Mouse (Mus musculus) heart, postnatal 36 days (tissue): Measurements from ENCODE around the gene Trim27. TPM values are rescaled to one million over a fixed set of nuclear protein-coding genes. Genes with fewer than 3 reads are reported as not detected.

Source experiments
- DNase-seq, 2 experiments: peaks; one replicate each; pipeline ENCODE4 v3.0.0; 2021 to 2022
- intact Hi-C: fragments of 180-260 bp; cut with DNase I; formaldehyde crosslinking; loops from one replicate; pipeline ENCODE4 v1.15.1; 2025
- total RNA-seq, 2 experiments: library from RNA; stranded (reverse); gene quantifications; 2 replicates each; pipeline ENCODE4 v1.2.3; 2021

The Trim27 gene
- total RNA-seq, 2 experiments from 2014 or later, result 19.7 to 20.0 TPM

DNA sequence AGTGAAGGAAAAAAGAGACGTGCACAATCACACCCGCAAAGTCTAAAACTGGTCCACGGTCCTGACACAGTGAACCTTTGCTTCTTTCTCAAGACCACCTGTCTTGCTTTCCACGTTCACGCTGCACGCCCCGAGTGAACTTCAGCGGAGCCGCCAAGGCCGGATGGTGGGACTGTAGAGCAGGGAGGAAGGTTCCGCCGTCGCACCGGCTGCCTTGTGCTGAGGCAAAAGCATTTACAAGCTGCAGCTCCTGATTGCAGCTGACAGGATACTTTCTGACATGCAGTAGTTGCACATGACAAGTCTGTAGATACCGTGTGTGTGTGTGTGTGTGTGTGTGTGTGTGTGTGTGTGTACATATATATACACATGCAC lies 8.1 kb upstream of the Trim27 start:
- peak in 1 of 2 experiments; percentile 11 for DNase-seq
- intact Hi-C loops, result loop anchor here (5.0 kb wide), 1 partner anchor 106 kb away; no protein-coding TSS in a partner anchor

DNA sequence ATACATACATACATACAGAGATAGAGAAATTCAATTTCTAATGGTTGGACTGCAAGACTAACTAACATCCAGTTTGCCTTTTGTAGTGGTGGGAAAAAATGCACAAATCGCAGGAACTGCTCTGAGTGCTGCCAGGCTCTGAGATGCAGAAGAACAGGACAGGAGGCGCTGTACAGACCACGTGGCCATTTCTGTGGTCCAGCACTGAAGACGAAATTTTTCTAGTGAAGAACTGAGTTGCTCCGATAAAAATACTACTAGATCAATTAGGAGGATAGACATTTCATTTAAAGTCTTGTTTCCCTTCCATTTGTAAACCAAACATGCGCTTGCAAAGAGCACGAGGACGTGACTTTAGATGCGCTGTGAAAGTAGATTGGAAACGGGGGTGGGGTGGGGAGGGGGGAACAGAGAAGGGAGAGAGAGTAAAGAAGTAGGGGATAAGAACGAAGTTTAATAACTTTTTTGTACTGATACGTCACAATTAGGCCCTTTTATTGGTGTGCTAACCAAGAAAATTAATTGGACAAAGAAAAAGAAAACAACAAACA lies 7.6 kb upstream of the Trim27 start:
- intact Hi-C loops, result loop anchor here (5.0 kb wide), 1 partner anchor 106 kb away; no protein-coding TSS in a partner anchor

DNA sequence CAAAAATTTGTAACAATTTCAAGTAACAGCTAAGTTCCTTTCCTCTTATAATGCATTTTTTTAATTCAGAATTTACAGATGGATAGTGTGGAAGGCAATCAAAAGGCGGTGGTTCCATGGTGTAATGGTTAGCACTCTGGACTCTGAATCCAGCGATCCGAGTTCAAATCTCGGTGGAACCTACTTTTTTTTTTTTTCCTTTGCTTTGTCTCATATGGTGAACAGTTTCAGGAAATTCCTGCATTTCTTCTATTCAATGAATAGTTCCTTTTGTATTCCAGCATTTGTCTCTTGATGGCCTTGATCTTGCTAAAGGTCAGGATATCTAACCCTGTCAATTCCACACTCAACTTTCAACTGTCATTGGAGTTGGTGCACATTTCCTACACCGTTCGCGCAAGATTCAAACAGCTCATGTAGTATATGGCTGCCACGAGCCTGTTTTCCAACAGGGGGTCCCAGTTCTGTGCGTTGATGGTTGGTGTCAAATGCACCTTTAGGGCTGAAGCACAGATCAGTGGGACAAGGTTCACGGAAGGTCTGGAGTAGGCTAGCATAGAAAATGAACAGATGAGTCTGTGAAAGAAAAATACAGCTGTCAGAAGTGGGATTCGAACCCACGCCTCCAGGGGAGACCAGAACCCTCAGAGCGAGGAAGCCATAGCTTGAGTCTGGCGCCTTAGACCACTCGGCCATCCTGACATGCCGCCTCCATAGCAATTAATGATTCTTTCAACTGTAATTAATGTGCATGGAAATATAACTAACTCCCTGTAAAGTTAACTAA lies 6.8 kb upstream of the Trim27 start:
- peak; percentile 69 to 78 for DNase-seq

More for the DNA sequence above, 7.6 kb upstream of the Trim27 start:
- no peak for DNase-seq

DNA sequence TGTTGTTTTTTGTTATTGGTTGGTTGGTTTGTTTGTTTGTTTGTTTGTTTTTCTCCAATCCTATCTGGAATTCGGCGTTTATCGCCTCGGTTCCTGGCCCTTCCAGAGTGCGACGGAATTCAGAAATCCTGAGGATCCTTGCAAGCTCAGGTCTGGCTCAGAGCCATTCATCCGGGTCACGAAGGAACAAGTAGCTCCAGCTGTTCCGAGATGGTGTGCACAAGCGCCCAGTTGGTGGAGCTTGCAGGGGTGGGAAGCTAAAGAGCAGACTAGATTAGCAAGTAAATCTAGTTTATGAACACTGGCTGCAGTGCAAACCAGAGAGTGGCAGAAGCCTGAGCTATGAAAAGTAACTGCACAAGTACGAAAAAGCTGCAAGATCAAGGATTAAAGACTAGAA lies 6.2 kb upstream of the Trim27 start:
- intact Hi-C loops, result loop anchor here (5.0 kb wide), 1 partner anchor 104 kb away; no protein-coding TSS in a partner anchor
- peak; percentile 85 to 90 for DNase-seq

More for the DNA sequence above, 6.8 kb upstream of the Trim27 start:
- intact Hi-C loops, result loop anchor here (5.0 kb wide), 1 partner anchor 105 kb away; no protein-coding TSS in a partner anchor

DNA sequence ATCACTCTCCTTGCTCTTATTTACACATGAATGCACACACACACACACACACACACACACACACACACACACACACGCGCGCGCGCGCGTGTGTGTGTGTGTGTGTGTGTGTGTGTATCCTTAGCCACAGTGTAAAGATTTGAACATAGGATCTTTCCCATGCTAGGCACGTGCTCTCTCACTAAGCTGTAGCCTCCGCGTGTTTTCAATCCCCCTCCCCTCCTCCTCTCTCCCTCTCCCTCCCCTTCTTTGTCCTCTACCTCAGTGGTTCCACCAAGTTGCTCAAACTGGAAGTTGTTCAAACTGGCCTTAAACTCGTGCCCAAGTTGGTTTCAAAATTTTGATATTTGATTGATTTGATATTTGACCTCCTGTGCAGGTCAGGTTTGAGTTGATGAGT lies 2.5 kb upstream of the Trim27 start:
- DNase-seq, result no peak
- intact Hi-C loops, result no loop called here

- DNase-seq, result no peak
- intact Hi-C loops, result no loop called here
Measured at GRCm38 (mm10) chr13:21177657-21178056, 1.6 kb upstream of the Trim27 start.

DNA sequence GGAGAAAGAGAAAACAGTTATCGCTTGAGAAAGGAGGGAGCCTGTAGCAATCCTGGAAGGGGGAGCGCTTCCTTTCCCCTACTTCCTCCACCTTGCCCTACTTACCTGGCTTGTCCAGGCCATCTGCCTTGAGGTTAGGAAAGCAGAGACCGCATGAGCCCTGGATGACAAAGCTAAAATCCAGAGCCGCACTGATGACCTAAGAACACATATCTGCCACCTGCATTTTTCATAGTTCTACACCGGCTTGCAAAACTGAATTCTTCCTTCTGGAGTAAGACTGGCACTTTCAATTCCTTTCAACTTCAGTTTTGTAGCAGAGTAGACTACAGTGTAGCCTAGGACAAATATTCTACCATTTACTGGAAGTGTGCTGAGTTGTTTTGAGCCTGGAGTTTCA lies 881 bp upstream of the Trim27 start:
- intact Hi-C loops, result no loop called here
- no peak for DNase-seq

DNA sequence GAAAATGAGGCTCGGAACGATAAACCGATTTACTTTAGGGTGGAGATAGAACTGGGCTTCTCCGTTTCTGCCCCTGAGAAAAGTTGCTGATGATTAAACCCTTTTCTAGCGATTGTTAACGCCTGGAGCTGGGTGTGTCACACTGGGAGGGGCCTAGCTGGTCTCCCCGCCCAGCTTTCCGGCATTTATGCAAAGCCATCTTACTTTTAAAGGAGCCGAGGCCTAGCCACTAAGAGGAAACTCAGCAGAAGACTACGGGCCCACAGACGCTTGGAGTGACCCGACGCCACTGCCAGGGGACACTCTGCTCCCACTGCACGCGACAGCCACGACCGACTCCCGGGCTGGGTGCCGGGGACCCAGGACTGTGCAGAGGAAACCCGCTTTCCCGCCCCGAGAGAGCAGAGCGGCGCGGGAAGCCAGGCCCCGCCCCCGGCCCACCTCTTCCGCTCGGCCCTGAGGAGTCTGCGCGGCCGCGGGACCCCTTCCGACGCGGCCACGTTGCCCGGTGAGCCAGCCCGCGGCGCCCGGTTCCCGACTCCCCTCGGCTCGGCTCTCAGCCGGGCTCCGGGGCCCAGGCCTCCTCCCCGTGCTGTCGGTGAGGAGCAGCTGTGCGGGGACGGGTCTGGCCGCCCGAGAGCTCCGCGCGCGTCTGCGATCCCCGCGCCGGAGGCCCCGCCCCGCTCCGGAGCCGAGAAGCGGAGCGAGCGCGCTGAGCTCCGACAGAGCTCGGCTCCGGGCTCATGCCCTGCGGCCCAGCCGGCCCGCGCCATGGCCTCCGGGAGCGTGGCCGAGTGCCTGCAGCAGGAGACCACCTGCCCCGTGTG lies 692 bp downstream of the Trim27 start:
- peak; percentile 87 to 96 for DNase-seq
- intact Hi-C loops, result loop anchor here (1.0 to 5.0 kb wide), 2 partner anchors 20 to 147 kb away; no protein-coding TSS in a partner anchor

DNA sequence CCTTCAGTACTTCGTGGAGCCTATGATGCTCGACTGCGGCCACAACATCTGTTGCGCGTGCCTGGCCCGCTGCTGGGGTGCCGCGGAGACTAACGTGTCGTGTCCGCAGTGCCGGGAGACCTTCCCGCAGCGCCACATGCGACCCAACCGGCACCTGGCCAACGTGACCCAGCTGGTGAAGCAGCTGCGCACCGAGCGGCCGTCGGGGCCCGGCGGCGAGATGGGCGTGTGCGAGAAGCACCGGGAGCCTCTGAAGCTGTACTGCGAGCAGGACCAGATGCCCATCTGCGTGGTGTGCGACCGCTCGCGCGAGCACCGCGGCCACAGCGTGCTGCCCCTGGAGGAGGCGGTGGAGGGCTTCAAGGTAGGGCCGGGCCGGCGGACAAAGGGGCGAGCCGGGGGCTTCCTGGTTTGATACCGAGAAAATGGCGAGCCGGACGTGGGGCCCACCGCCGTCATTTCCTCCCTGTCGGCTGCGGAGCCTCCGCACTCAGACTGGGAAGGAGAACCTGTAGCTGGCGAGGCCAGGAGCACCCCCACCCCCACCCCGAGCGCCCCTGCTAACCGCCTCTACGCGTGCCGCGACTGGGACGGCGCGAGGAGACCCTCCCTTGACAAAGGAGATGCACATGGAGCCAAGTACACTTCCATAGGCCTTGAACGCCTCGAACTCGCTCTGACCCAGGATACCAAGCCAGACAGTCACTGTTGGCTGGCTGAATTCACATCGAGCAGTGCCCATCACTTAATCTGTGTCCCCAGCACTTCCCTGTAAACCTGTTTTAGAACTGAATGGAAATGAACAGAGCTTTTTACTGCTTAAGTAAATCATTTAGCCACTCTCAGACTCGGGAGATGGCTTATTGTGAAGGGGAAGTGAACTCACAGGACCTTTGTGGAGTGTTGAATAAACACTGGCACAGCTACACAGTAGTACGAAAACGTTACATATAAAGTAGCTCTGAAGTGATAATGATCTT lies 1.6 kb downstream of the Trim27 start:
- DNase-seq, result peak; percentile 57 to 62
- intact Hi-C loops, result loop anchor here (1.0 to 5.0 kb wide), 2 partner anchors 19 to 146 kb away; no protein-coding TSS in a partner anchor

GRCm38 (mm10) chr13:21181996-21182395 lies 2.8 kb downstream of the Trim27 start:
- no peak for DNase-seq
- intact Hi-C loops, result loop anchor here (5.0 kb wide), 1 partner anchor 145 kb away; no protein-coding TSS in a partner anchor

DNA sequence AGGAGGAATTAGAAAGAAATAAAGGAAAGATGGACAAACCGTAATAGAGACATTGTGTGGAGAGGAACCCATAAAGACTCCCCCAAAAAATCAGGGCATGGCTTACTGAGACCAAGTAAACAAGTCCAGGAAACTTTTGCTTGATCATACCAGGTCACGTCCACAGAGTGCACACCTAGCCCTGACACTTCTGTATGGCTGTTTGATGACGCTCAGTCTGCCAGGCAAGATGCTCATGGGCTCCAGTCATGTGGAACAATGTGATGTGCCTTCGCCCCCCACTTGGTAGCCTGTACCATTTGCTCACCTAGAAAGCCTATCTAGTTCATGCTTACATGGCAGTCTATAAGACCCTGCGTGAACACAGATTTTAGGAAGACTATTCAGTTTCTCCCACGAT lies 3.8 kb downstream of the Trim27 start:
- intact Hi-C loops, result loop anchor here (5.0 kb wide), 1 partner anchor 144 kb away; no protein-coding TSS in a partner anchor
- no peak for DNase-seq

DNA sequence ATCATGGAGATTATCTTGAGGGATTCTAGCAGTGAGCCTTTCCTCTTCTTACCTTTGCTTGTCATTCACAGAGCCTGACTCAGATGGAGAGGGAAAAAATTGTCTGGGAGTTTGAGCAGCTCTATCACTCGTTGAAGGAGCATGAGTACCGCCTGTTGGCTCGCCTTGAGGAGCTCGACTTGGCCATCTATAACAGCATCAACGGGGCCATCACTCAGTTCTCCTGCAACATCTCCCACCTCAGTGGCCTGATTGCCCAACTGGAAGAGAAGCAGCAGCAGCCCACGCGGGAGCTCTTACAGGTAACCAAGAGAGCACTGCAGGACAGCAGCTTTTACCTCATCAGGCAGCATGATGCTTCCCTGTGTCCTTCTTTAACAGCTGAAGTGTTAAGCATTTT lies 4.4 kb downstream of the Trim27 start:
- no peak for DNase-seq
- intact Hi-C loops, result loop anchor here (5.0 kb wide), 1 partner anchor 144 kb away; no protein-coding TSS in a partner anchor

GRCm38 (mm10) chr13:21185521-21185920 lies 6.3 kb downstream of the Trim27 start:
- DNase-seq, result no peak
- intact Hi-C loops, result no loop called here

DNA sequence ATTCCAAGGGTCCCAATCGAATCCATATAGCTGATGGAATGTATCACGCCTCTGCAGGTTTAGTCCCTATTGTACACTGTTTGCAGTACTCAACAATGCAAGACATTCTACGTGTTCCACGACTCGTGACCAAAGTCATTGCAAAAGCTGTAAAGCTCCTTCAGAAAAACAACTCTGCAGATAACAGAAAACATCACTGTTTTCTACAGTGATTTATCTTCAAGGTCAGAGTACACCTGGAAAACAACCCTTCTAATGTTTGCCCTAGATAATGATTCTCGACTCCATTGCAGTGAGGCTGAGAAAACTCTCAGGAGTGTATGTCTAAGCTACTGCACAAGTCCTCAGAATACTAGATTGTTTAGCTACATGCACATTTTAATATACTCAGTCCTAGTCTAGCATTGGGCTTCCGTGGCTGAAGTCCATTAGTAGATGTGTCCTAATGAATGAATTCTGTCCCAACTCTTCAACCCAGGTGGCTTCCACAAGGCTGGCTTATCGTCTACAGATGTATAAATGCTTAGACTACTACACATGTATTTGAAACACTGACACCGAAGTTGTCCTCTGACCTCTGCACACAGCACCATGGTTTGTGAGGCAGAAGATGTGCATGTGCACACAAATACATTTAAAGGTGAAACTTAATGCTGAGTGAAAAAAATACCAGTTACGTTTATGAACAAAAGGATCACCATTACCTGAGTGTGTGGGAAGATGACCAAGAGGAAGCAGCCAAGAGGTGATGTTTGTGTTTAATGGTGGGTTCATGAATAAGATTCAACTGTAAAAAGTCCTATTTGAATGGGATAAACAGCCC lies 16.4 kb downstream of the Trim27 start:
- no peak for DNase-seq
- intact Hi-C loops, result no loop called here

- intact Hi-C loops, result no loop called here
- no peak for DNase-seq
Measured at GRCm38 (mm10) chr13:21197721-21198120, 18.5 kb downstream of the Trim27 start.

- intact Hi-C loops, result no loop called here
- no peak for DNase-seq
Measured at GRCm38 (mm10) chr13:21198313-21198712, 19.1 kb downstream of the Trim27 start.

- intact Hi-C loops, result loop anchor here (1.0 to 10.0 kb wide), 7 partner anchors 15 to 1805 kb away; partner anchors contain the start of gene Stard3nl
- DNase-seq, result no peak
Measured at GRCm38 (mm10) chr13:21199046-21200028, 20.1 kb downstream of the Trim27 start.
